Mouse (Mus musculus): ENCODE data around the gene Prss43.

Gene Prss43

GRCm38 (mm10) chr9:110826390-110826789 lies at the start of gene Prss43:
TSS of gene Prss43 (plus strand) at chr9:110826690.
- no peak for DNase-seq (ENCODE audit: low spot score in 2 of 2)

DNA sequence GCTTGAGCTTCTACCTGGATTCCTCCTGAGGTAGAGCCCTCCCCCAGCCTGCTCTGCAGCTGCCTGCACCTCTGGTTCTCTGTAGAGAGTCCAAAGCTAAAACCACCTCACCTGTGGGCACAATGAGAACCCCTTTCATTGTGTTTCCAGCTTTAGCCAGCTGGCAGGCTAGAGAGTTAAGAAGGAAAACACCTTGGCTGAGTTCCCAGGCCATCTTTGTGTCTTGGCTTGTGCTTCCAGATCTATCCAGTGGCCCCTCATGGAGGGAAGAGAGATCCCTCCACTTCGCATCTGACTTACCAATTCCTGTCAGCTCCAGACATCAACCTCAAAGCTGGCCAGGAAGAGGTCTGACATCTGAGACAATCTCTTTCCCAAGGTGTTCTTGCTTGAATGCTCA lies 48.4 kb upstream of the Prss43 start:
- DNase-seq (ENCODE audit: low spot score in 2 of 2), result no peak

DNA sequence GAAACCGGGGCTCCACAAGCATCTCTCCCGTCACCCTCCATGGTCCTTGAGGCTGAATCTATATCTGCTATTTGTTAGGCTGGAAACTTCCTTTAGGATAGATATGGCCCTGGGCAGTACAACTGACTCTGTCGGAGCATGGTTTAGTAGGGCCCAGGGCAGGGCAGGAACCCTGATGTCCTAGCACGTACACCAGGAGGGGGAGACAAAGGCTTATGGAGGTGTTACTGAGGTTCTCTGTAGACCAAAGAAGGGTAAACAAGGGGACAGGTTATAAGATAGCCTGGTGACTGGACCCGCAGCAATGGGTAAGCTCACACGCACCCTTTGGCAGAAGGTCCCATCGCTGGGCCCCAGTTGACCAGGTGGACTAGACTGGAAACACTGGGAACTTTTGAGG lies 47.9 kb upstream of the Prss43 start:
- no peak for DNase-seq (ENCODE audit: low spot score in 2 of 2)

- no peak for DNase-seq (ENCODE audit: low spot score in 2 of 2)
These were observed 47.1 kb upstream of the Prss43 start for GRCm38 (mm10) chr9:110779242-110779913.

GRCm38 (mm10) chr9:110781256-110781721 lies 45.2 kb upstream of the Prss43 start:
- DNase-seq (ENCODE audit: low spot score in 2 of 2), result peak; percentile 87 to 97

DNA sequence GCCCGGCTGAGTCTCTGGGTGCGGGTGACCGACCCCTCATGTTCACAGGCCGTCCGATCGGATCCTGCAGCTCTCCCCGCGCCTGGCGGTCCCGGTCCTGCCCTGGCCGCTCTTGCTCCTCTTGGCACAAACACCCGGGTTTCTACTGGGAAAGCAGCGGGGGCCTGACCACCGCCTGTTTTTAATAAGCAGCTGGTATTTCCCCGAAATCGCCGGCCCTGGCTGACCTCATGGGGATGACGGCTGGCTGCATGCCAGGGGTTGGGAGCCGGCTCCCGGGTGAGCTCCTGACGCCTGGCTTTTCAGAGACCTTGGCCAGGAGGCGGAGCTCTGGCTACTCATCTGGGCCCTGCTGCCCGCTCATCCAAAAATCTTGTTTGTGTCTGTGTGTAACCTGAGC lies 44.8 kb upstream of the Prss43 start:
- DNase-seq (ENCODE audit: low spot score in 2 of 2), result peak; percentile 43 to 74

DNA sequence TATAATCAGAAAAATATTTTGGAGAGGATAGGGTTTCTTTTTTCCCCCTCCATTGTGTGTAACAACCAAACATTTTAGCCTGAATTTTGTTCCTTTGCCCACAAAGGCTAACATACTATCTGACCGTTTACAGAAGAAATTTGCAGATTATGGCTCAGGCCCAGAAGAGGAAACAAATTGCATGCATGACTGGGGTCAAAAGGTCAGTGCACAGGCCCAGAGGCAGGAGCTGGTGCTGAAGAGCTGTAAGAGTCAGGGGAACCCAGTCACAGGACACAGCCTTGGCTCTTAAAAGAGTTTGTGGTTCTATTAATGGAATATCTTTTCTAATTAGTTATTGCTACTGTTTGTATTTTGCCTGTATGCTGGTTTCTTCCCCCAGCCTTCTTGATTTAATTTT lies 42.9 kb upstream of the Prss43 start:
- no peak for DNase-seq (ENCODE audit: low spot score in 2 of 2)

- peak in 1 of 2 experiments; percentile 43 for DNase-seq (ENCODE audit: low spot score in 2 of 2)
These were observed 38.3 kb upstream of the Prss43 start for GRCm38 (mm10) chr9:110788169-110788568.

DNA sequence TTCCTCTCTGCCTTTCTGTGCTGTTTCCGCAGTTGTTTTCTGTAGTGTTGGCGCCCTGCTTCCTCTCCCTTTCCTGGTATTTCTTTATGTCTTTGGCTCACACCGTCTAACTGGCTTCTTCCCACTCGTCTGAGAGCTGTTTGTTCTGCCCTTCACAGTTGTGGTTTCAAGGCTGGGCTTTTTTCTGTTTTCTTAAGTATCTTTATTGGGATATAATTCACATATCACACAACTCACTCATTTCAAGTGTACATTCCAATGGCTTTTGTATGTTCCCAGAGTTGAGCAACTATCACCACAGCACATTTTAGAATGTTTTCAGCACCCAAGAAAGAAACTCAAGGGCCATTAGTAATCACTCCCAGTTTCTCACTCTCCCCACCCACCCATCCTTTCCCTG lies 36.0 kb upstream of the Prss43 start:
- DNase-seq (ENCODE audit: low spot score in 2 of 2), result peak in 1 of 2 experiments; percentile 34

DNA sequence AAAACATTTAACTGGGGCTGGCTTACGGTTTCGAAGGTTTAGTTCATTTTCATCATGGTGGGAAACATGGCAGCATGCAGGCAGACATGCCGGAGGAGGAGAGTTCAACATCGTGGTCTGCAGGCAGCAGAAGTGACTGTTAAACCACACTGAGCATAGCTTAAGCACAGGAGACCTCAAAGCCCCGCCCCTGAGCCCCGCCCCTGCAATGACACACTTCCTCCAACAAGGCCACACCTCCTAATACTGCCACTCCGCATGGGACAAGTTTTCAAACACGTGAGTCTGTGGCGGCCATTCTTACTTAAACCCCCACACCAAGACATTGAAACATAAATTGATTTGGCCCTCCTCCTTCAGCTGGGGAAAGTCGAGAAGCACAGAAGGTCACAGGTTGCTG lies 29.5 kb upstream of the Prss43 start:
- no peak for DNase-seq (ENCODE audit: low spot score in 2 of 2)

- DNase-seq (ENCODE audit: low spot score in 2 of 2), result no peak
These were observed 28.6 kb upstream of the Prss43 start, which contains the start of gene Prss42 for GRCm38 (mm10) chr9:110797866-110798265. TSS of gene Prss42 (plus strand) at chr9:110798166.

DNA sequence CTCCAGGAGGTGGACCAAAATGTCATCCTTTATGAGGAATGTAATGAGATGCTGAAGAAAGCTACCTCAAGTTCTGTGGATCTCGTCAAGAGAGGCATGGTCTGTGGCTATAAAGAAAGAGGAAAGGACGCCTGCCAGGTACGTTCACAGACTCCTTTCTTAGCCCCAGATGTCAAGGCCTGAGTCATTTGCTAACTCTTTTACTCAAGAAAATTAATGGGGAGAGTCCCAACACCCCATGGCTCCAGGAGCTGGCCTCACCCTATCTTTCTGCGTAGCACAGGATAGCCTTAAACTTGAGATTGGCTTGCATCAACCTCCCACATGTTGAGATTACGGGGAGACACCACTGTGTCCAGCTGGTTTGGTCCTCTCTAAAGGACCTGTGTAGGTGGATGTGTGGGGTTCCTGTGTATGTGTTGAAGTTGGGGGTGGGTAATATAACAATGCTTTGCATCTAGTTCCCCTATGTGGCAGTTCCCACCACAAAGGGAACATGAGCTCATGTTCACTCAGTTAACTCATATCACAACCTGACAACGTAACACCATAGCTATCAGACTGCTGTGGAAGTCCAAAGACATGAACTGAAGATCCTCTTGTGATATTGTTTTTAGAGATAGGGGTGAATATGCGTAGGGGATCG lies 25.5 kb upstream of the Prss43 start:
- DNase-seq (ENCODE audit: low spot score in 2 of 2), result no peak

- DNase-seq (ENCODE audit: low spot score in 2 of 2), result peak in 1 of 2 experiments; percentile 50
These were observed 23.2 kb upstream of the Prss43 start for GRCm38 (mm10) chr9:110803294-110803693.

DNA sequence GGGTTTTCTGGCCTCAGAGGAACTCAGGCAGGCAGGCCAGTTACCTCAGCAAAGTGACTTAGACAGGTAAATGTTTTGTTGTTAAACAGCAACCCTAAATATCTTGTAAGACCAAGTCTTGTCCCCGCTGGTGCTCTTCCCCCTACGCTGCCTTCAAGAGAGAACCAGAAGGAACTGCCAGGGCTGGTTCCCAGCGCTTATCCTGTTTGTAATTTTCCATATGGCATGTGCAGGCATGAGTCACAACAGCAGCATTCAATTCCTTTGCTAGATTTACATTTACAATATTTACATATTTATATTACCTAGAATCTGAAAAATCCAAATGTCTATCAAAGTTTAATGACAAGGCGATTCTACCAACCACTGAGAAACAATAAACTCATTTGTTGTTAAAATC lies 16.4 kb upstream of the Prss43 start:
- DNase-seq (ENCODE audit: low spot score in 2 of 2), result no peak

DNA sequence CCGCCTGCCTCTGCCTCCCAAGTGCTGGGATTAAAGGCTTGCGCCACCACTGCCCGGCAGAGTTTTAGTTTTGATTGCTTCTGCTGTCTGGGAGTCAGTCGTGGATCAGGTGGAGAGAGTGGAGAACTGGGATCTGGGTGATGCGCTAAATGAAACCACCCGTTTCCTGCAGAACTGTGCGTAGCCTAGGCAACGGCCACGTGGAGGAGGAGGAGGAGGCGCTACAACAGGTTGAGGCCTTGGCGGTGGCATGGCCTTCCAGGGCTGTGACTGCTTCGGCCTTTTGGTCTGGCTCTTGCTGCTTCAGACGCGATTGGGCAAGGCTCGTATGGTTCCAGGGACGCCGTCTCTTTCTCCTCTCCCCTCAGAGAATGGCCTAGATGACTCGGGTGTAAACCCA lies 12.7 kb upstream of the Prss43 start, which contains the start of gene Prss44:
Gene Prss44 (plus strand): TSS at position 206 of the 400 bp plus-strand sequence.
- DNase-seq (ENCODE audit: low spot score in 2 of 2), result no peak

DNA sequence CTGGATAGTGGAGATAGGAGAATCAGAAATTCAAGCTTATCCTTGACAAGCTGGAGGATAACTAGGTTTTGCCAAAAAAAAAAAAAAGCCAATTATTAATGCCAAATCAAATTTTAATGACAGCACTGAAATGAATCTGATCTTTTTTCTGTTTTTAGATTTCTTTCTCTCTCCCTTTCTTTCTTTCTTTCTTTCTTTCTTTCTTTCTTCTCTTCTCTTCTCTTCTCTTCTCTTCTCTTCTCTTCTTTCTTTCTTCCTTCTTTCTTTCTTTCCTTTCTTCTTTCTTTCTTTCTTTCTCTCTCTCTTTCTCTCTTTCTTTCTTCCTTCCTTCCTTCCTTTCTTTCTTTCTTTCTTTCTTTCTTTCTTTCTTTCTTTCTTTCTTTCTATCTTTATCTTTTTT lies 5.9 kb upstream of the Prss43 start:
- DNase-seq (ENCODE audit: low spot score in 2 of 2), result peak in 1 of 2 experiments; percentile 63

- no peak for DNase-seq (ENCODE audit: low spot score in 2 of 2)
These were observed 5.1 kb upstream of the Prss43 start for GRCm38 (mm10) chr9:110821436-110821835.

DNA sequence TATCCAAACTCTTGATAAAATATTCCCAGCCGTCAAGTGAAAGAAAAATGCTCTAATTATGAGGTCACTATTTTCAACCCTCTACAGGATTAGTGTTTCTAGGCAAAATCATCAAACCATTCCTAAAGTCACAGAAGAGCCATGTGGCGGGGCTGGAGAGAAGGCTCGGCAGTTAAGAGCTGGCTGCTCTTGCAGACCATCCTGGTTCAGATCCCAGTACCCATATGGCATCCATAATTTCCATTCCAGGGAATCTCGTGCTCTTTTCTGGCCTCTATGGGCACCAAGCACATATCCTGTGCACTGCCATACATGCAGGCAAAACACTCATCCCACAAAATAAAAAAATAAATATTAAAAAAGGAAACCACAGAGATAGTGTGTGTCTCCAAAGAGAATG lies 1.1 kb upstream of the Prss43 start:
- no peak for DNase-seq (ENCODE audit: low spot score in 2 of 2)

GRCm38 (mm10) chr9:110825832-110826231 lies 658 bp upstream of the Prss43 start:
- no peak for DNase-seq (ENCODE audit: low spot score in 2 of 2)

- no peak for DNase-seq (ENCODE audit: low spot score in 2 of 2)
These were observed 6.5 kb downstream of the Prss43 start for GRCm38 (mm10) chr9:110833021-110833420.

DNA sequence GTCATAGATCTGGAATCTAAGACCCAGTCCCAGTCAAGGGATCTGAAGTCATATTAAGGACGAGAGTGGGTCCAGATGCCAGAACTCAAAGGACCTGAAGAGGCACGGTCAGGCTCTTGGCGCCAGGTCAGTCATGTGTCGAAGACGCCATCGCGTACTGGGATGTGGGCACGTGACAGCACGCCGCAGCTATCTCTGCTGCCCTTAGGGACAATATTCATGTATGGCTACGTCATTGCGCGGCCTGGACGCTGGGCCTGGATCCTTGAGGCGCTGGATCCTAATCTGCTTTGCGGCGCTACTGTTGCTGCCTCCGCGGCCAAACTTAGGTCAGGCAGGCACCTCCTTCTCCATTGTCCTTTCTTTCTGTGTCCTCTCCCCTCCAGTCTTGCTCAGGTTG lies 7.9 kb downstream of the Prss43 start, which contains the start of gene Prss45:
Gene Prss45 (plus strand): TSS at position 178 of the 400 bp plus-strand sequence.
- no peak for DNase-seq (ENCODE audit: low spot score in 2 of 2)

DNA sequence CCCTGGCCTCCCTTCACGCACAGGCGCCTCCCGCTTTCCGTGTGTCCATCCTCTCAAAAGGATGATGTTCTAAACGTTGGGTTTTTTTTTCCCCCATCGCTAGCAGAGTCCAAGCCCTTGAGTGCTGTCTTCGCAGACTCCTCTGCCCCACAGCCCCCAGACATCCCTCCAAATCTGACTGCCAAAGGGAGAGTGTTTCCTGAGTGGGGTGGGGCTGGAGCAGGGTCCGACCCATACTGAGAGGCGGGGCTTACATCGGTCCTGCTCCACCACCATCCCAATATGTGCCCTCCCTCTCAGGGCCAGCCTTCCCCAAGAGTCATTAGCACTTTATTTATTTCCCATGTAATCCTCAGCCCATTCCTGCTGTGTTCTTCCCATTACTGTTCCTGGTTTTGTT lies 8.5 kb downstream of the Prss43 start:
- DNase-seq (ENCODE audit: low spot score in 2 of 2), result no peak

GRCm38 (mm10) chr9:110836112-110836511 lies 9.6 kb downstream of the Prss43 start:
- DNase-seq (ENCODE audit: low spot score in 2 of 2), result no peak
